Mouse (Mus musculus) c-Kit-negative CD71-positive TER-119-positive erythroid progenitor cells, embryonic 14.5 days (primary cell): ENCODE results near the gene Rmnd5a.
"Not testable (repeated sequence)": the region's sequence is repeated elsewhere in the genome, so short reads cannot be mapped to it uniquely, and the experiment has no call there.

ENCODE experiments used
- DNase-seq: peaks from one replicate; pipeline ENCODE4 v3.0.0-alpha.2; 2013; ENCODE audit warnings: low read depth, low spot score

Rmnd5a gene

DNA sequence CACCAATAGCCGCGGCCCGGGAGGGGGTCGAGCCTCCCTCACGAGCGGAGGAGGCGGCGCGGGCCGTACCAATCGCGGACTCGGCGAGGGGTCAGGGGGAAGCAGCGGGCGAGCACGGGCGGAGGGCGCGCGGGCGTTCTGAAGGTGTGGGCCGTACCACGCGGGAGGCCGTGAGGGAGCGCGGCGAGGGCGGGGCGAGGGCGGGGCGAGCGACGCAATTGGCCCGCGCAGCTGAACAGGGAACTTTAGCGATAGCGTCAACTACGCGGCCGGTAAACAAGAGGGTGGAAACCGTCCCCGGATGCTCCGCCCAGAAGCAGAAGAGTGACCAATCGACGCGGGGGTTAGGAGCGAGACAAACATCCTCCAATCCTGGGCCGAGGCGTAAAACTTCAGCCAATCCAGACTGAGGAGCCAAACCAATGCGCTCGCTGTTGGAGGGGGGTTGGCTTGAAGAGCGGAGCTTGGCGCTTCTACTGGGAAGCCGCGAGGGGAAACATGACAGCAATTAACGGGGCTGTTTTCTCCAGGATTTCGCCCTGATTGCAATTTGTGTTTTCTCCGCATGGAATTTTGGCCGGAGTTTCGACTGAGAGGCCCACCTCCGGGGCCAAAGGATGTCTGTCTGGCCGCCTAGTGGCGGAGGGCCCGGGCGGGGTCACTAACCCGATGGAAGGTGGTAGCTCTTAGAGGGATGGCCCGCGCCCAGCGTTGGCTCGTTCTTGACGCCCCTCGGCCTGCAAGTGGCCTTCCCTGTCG is at the start of gene Rmnd5a:
Gene Rmnd5a (minus strand): TSS at position 146 of the 759 bp plus-strand sequence.
- peak; percentile 99 for DNase-seq

GRCm38 (mm10) chr6:71487966-71488365 is 47.5 kb upstream of the Rmnd5a start:
- no peak for DNase-seq

DNA sequence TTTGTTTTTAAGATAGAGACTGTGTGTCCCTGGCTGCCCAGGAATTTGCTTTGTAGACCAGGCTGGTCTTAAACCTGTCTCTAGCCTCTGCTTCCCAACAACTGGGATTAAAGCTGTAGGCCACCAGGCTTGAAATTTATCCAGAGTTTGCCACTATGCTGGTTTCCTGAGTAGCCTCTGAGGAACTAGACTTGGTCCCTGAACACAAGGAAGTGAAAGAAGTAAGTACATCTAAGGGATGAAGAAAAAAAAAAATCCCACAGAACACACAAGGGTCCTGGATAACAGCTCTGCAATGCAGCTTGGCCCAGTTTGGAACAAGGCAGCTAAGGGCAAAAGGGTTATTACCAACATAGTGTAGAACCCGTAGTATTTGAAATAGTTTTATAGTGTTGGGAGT is 46.4 kb upstream of the Rmnd5a start:
- DNase-seq = no peak

GRCm38 (mm10) chr6:71486226-71486625 is 45.8 kb upstream of the Rmnd5a start:
- DNase-seq = no peak

DNA sequence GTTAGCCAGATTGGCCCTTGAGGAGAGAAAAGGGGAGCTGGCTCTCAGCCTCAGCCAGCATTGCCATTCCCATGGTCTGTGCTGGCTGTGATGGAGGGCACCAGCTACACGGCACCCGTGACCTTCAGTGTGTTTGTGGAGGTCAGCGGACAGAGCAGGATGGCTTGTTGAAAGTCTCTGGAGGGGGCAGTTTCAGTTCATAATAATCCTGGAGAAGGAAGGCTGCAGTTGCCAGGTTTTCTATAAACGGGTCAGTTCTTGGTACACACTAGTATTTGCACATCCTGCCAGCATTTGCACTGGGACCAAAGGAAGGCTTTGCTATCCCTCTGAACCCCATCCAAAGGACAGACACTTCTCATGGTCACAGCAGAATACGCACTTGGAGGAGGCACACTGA is 44.8 kb upstream of the Rmnd5a start:
- DNase-seq = no peak

- DNase-seq = no peak
Observed at GRCm38 (mm10) chr6:71481136-71481535, 40.7 kb upstream of the Rmnd5a start.

- DNase-seq = no peak
Observed at GRCm38 (mm10) chr6:71480136-71480535, 39.7 kb upstream of the Rmnd5a start.

GRCm38 (mm10) chr6:71479588-71479987 is 39.2 kb upstream of the Rmnd5a start:
- DNase-seq = not testable (repeated sequence)

DNA sequence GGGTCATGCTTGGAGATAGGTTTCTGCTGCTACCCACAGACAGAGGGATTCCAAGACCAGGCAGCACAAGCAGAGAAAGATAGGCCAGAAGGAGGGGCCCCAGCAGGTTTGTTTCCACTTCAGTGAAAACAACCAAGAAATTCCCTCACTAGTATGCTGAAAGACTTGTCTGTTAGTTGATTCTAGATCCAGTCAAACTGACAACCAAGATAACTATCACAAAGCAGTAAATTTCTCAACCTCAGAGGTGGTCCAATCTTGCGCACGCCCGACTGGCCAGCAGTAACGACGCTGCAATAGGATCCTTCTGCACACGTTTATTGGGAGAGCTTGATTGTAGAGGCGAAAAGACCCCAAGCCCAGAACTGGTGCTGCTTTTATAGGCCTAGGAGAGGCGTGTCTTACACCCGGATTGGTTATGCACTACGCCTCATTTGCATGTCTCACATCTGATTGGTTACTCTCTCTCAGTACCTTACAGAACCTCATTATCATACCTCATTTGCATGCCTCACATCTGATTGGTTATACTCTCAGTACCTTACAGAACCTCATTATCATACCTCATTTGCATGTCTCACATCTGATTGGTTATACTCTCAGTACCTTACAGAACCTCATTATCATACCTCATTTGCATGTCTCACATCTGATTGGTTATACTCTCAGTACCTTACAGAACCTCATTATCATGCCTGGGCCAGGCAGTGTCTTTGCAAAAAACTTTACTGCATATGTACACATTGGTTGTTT is 38.6 kb upstream of the Rmnd5a start:
- DNase-seq = not testable (repeated sequence)

DNA sequence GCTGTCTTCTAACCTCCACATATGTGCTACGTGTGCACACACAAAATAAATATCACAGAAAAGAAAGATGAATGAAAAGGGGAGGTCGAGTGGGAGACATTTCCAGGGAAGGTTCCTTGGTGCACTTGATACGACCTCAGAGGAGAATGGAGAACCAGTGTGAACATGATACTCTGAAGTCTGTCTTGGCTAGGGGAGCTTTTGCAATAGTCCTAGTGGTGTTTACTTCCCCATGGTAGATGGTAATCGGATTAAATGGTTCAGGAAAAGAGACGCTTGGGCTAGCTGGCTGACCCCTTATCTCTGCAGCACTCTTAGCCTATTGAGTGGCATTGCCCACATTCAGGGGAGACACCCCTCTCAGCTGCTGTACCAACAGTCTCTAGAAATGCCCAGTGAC is 36.3 kb upstream of the Rmnd5a start:
- DNase-seq = no peak

- no peak for DNase-seq
Observed at GRCm38 (mm10) chr6:71475604-71476003, 35.2 kb upstream of the Rmnd5a start.

- DNase-seq = no peak
Observed at GRCm38 (mm10) chr6:71472786-71473185, 32.3 kb upstream of the Rmnd5a start.

DNA sequence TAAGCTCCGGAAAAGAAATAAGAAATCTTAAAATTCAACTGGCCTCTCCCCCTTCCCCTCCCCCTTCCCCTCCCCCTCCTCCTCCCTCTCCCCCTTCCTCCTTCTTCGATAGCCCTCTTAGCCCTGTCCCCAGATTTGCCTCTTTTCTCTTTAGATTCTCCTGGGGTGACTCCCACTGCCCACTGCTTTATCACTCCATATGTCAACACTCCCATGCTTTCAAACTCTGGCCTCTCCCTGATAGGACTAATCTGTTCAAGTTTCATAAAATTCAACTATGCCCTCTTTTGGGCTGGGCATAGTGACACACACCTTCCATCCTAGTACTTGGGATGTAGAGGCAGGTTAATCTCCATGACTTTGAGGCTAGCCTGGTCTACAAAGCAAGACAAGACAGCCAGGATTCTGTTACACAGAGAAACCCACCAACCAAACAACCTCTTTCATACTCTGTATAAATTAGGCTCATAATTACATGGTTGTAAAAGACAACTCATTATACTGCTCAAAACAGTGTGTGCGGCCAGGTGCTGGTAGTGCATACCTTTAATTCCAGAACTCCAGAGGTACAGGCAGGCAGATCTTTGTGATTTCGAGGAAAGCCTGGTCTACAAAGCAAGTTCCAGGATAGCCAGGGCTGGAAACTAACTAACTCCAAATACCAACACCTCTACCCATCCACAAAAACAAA is 31.5 kb upstream of the Rmnd5a start:
- DNase-seq = no peak

- no peak for DNase-seq
Observed at GRCm38 (mm10) chr6:71469291-71469690, 28.9 kb upstream of the Rmnd5a start.

DNA sequence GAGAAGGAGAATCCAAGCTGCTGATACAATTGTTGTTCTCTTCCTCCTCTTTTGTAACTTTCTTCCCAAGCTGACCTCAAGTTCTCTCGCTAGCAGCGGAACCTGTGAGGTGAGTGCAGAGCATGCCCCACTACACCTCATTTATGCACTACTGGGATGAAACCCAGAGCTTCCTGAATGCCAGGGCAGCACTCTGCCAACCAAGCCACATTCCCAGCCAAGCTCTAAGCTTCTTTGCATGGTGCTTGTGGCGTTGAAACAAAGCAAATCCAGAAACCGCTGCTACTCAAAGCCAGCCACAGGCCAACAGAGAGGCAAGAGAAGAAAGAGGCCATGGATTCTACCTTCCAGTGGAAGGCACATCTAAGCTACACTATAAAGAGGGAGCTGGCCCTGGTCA is 27.3 kb upstream of the Rmnd5a start:
- no peak for DNase-seq

- no peak for DNase-seq
Observed at GRCm38 (mm10) chr6:71465146-71465545, 24.7 kb upstream of the Rmnd5a start.

DNA sequence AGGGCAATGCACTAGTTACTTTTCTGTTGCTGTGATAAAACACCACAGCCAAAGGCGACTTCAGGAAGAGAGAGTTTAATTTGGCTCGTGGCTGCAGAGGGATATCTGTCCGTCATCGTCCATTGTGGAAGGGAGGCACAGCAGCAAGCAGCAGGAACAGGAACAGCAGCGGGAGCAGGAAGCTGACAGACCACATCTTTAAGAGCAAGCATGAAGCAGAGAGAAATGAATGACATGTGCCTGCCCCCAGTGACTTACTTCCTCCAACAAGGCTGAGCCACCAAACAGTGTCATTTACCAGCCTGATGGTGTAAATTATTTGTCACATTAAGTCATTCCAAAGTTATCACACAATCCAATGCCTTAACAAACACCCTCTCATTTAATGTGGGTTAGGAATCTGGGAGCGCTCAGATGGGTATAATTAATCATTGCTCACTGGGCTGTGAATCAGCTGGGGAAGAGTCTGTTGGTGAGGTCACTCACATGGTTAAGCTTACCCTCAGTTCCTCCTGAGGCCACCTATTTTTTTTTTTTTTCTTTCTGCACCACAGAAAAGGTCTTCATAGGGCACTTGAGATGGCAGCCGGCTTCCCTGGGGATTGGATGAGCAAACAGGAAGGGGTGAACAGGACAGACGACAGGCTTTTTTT is 17.6 kb upstream of the Rmnd5a start:
- no peak for DNase-seq

DNA sequence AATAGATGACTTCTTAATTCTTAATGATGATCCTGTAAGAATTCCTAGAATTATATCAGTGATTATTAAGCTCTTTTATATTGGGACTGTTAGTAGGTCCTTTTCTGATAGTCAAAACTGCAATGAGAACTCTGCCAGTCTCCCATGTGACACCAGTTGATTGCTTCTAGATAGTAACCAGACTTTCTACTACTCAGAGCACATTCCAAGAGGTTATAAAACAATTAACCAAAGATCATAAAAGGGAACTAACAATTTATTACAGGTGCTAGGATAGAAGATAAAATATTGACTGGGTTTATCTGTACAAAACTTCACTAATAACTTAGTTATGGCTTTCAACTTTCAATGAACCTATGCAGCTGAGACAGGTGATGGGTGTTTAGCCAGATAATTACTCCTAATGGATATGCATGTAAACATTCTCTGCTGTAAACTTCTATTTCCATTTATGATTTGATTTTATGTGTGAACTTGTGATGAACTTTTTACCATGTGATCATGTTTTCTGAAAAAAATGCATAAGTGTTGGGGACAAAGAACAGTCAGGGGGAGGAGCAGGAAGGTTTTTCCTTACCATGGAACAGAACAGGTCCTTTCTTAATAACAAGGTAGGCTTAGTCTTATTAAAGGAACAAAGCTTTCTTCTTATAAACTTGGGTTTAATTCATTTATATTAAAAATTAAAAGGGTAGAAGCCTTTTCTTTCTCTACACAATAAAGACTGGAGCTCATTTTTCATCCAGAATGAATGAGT is 13.7 kb upstream of the Rmnd5a start:
- DNase-seq = not testable (repeated sequence)

DNA sequence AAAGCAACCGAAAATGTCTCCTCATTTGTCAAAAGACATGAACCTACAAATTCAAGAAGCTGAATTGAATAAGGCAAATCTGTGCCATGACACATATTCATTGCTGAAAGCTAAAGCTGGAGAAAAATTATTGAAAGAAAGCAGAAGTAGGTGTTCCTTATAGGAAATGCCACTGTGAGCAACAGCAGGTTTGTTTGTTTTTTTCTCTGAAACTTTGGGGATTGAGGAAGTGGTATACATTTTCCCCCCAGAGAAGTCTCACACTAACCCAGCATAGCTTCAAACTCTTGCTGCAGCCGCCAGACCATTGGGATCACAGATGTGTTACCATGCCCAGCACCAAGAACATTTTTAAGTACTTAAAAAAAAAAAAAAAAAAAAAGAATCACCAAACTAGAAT is 12.4 kb upstream of the Rmnd5a start:
- DNase-seq = no peak

GRCm38 (mm10) chr6:71445560-71445959 is 5.1 kb upstream of the Rmnd5a start:
- DNase-seq = no peak

DNA sequence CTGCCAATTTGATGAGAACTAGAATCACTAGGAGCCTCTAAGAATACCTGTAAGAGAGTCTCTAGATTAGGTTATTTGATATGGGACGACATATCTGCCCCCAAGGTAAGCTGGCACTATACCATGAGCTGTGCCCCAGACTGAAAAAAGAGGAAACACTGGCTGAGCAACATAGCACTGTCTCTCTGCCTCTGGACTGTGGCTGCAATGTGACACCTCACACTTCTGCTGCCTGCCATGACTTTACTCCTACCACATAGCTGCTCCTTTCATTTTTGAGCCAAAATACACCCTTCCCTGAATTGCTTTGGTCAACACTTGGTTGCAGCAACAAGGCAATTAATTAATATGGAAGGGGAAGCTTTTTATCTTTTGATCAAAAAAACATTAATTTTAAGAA is 4.3 kb upstream of the Rmnd5a start:
- no peak for DNase-seq
